Mouse (Mus musculus): Measurements from ENCODE around the gene Shkbp1.

- TF ChIP-seq CTCF (IDR thresholded peaks at IDR 0.05; ENCODE audit: low read depth): no peak
- no peak for TF ChIP-seq EP300 (IDR thresholded peaks at IDR 0.05; ENCODE audit: low read depth)
Measured at GRCm38 (mm10) chr7:27371715-27372462, 16.1 kb upstream of the Shkbp1 start.
